Mouse (Mus musculus) liver, postnatal 0 days (tissue): ENCODE data around the gene Arhgap44. TPM values are rescaled to one million over a fixed set of nuclear protein-coding genes. Genes with fewer than 3 reads are reported as not detected.
A peak's percentile ranks its signal among the peaks of the same experiment; 100 is the strongest.

Experiments
- ATAC-seq: fragments of 200-750 bp; cut with Nextera tagmentation; 2 replicates; pipeline ENCODE4 v1.8.0; 2017; ENCODE audit warnings: mild to moderate bottlenecking, moderate library complexity
- DNase-seq: peaks from one replicate; pipeline ENCODE4 v3.0.0-alpha.2; 2016
- H3K27ac ChIP-seq: fragments of 300-500 bp; sonication (generic); 2 replicates; pipeline ENCODE4 v1.5.1; 2014; ENCODE audit warnings: antibody characterized with exemption, moderate library complexity, mild to moderate bottlenecking, low read depth
- H3K27me3 ChIP-seq: fragments of 300-500 bp; sonication (generic); 2 replicates; pipeline ENCODE4 v1.6.1; 2014; ENCODE audit warnings: low read length, control low read depth, mixed read lengths; ENCODE audit not compliant: insufficient read depth
- H3K36me3 ChIP-seq: fragments of 300-500 bp; sonication (generic); replicated peaks from 2 replicates; pipeline ENCODE4 v1.6.1; 2014; ENCODE audit warnings: mild to moderate bottlenecking, control low read depth, low read length, moderate library complexity, mixed read lengths; ENCODE audit not compliant: insufficient read depth
- H3K4me1 ChIP-seq: fragments of 300-500 bp; sonication (generic); 2 replicates; pipeline ENCODE4 v1.6.1; 2014; ENCODE audit warnings: antibody characterized with exemption, mild to moderate bottlenecking, control low read depth; ENCODE audit not compliant: insufficient read depth
- H3K4me2 ChIP-seq: fragments of 300-500 bp; sonication (generic); 2 replicates; pipeline ENCODE4 v1.6.1; 2014; ENCODE audit warnings: low read depth, mild to moderate bottlenecking, low read length, moderate library complexity, mixed read lengths
- H3K4me3 ChIP-seq: fragments of 300-500 bp; sonication (generic); 2 replicates; pipeline ENCODE4 v1.5.1; 2014; ENCODE audit warnings: low read depth, low read length
- H3K9ac ChIP-seq: fragments of 300-500 bp; sonication (generic); replicated peaks from 2 replicates; pipeline ENCODE4 v1.6.1; 2014; ENCODE audit warnings: mild to moderate bottlenecking, moderate library complexity
- H3K9me3 ChIP-seq: fragments of 300-500 bp; sonication (generic); 2 replicates; pipeline ENCODE4 v1.6.1; 2016; ENCODE audit warnings: mild to moderate bottlenecking, control low read depth, low read length, mixed read lengths
- CTCF ChIP-seq: sonication (generic); IDR thresholded peaks from 2 replicates; pipeline ENCODE4 v1.5.1; 2016; ENCODE audit warnings: antibody characterized with exemption, low read depth
- EP300 ChIP-seq: IDR thresholded peaks from 2 replicates; pipeline ENCODE4 v1.6.1; 2016; ENCODE audit warnings: antibody characterized with exemption, low read depth, mild to moderate bottlenecking
- WGBS: fragments of 180-500 bp; shearing (Covaris S2); extraction: QIAGEN DNeasy Blood & Tissue Kit; methylation state at CpG from one replicate; pipeline ENCODE4 v1.1.7; 2014; ENCODE audit not compliant: insufficient replicate concordance; 5-methylcytosine and 5-hydroxymethylcytosine counted together
- polyA plus RNA-seq: library from polyadenylated mRNA; unstranded; fragments of >200 nt; fragmentation: Nextera tagmentation; extraction: Ambion mirVana; gene quantifications from 2 replicates; pipeline ENCODE4 v1.2.1, GENCODE M21; 2015

Arhgap44 gene
- polyA plus RNA-seq, 1 experiment from 2014 or later: 0.62 TPM

GRCm38 (mm10) chr11:64998439-64998838 is 164.3 kb downstream of the Arhgap44 start:
- peaks cover 61% of the 10 kb centered on the region for H3K36me3 ChIP-seq
- no peak for ATAC-seq
- no peak overlapping the region for H3K27ac ChIP-seq
- TF ChIP-seq EP300: no peak
- TF ChIP-seq CTCF: no peak
- 72% methylated on average over 3 of the region's 3 CpGs for WGBS
- no peak overlapping the region for H3K4me3 ChIP-seq
- H3K9me3 ChIP-seq: no peaks in the 10 kb centered on the region
- no peaks in the 10 kb centered on the region for H3K4me1 ChIP-seq
- no peaks in the 10 kb centered on the region for H3K27me3 ChIP-seq
- no peak overlapping the region for H3K9ac ChIP-seq
- no peak overlapping the region for H3K4me2 ChIP-seq
- no peak for DNase-seq

GRCm38 (mm10) chr11:64988556-64988955 is 174.2 kb downstream of the Arhgap44 start:
- Histone ChIP-seq H3K36me3 (peaks cover 74% of the 10 kb centered on the region), H3K4me3 (no peak overlapping the region), H3K9me3 (no peaks in the 10 kb centered on the region), H3K4me1 (no peaks in the 10 kb centered on the region), H3K27me3 (no peaks in the 10 kb centered on the region), H3K27ac (no peak overlapping the region), H3K4me2 (no peak overlapping the region), H3K9ac (no peak overlapping the region)
- TF ChIP-seq EP300 (no peak), CTCF (no peak)
- 83% methylated on average over 2 of the region's 2 CpGs for WGBS
- no peak for DNase-seq
- no peak for ATAC-seq

GRCm38 (mm10) chr11:64979489-64979845 is 183.3 kb downstream of the Arhgap44 start:
- Histone ChIP-seq H3K4me1 (peaks cover 15% of the 10 kb centered on the region), H3K27me3 (no peaks in the 10 kb centered on the region), H3K4me3 (peak overlapping the region; percentile 98), H3K36me3 (peaks cover 10% of the 10 kb centered on the region), H3K4me2 (peak overlapping the region; percentile 99), H3K9ac (peak overlapping the region; percentile 83), H3K27ac (peak overlapping the region; percentile 56; the same call in 1 of the 2 replicates), H3K9me3 (no peaks in the 10 kb centered on the region)
- WGBS: 6% methylated on average over 9 of the region's 9 CpGs
- ATAC-seq (no peak), DNase-seq (no peak)
- no peak for TF ChIP-seq EP300
- TF ChIP-seq CTCF: no peak

- peak within 1 kb of the TSS; percentile 98 for H3K4me3 ChIP-seq
- H3K27ac ChIP-seq: peak within 1 kb of the TSS; percentile 58
- peak within 1 kb of the TSS; percentile 83 for H3K9ac ChIP-seq
- WGBS: under 1% methylated on average over 65 of the region's 65 CpGs
- H3K4me1 ChIP-seq: peaks cover 15% of the 10 kb centered on the region
- TF ChIP-seq CTCF (no peak), EP300 (no peak)
- DNase-seq (peak; percentile 97), ATAC-seq (peak; percentile 99)
- peaks cover 4% of the 10 kb centered on the region for H3K36me3 ChIP-seq
- no peaks in the 10 kb centered on the region for H3K27me3 ChIP-seq
- peak within 1 kb of the TSS; percentile 99 for H3K4me2 ChIP-seq
- no peaks in the 10 kb centered on the region for H3K9me3 ChIP-seq
These were observed 183.9 kb downstream of the Arhgap44 start, which contains the start of gene Elac2 for GRCm38 (mm10) chr11:64978720-64979488. Gene Elac2, plus strand, starts transcription at chr11:64979038.

GRCm38 (mm10) chr11:64972418-64972817 is 190.3 kb downstream of the Arhgap44 start:
- H3K27me3 ChIP-seq: no peaks in the 10 kb centered on the region
- H3K9ac ChIP-seq: no peak overlapping the region
- no peaks in the 10 kb centered on the region for H3K36me3 ChIP-seq
- 36% methylated on average over 2 of the region's 2 CpGs for WGBS
- DNase-seq (no peak), ATAC-seq (no peak)
- no peaks in the 10 kb centered on the region for H3K9me3 ChIP-seq
- TF ChIP-seq EP300: no peak
- TF ChIP-seq CTCF: no peak
- no peak overlapping the region for H3K4me3 ChIP-seq
- H3K27ac ChIP-seq: no peak overlapping the region
- H3K4me2 ChIP-seq: no peak overlapping the region
- no peaks in the 10 kb centered on the region for H3K4me1 ChIP-seq

- ATAC-seq: no peak
- no peak for TF ChIP-seq EP300
- no peak for TF ChIP-seq CTCF
These were observed 191.2 kb downstream of the Arhgap44 start for GRCm38 (mm10) chr11:64971471-64971988.

More at GRCm38 (mm10) chr11:64971471-64971988, 191.2 kb downstream of the Arhgap44 start:
- Histone ChIP-seq H3K4me3 (no peak overlapping the region), H3K27me3 (no peaks in the 10 kb centered on the region), H3K4me1 (no peaks in the 10 kb centered on the region), H3K4me2 (no peak overlapping the region), H3K9ac (no peak overlapping the region), H3K9me3 (no peaks in the 10 kb centered on the region), H3K36me3 (no peaks in the 10 kb centered on the region), H3K27ac (no peak overlapping the region)
- DNase-seq: no peak
- WGBS: 51% methylated on average over 3 of the region's 3 CpGs
